Mouse (Mus musculus) cerebellum, adult (tissue): ENCODE data around the gene Mab21l2.

ENCODE experiments used
- ATAC-seq: cut with Nextera tagmentation; 2 replicates; pipeline ENCODE4 v1.9.2; 2017; ENCODE audit warnings: mild to moderate bottlenecking, moderate library complexity, mixed read lengths; ENCODE audit not compliant: insufficient number of reproducible peaks, low FRiP score, low TSS enrichment

Mab21l2 gene

GRCm38 (mm10) chr3:86541074-86541614 is 7.3 kb downstream of the Mab21l2 start:
- ATAC-seq: no peak

- no peak for ATAC-seq
Observed at GRCm38 (mm10) chr3:86539555-86540168, 8.8 kb downstream of the Mab21l2 start.

- ATAC-seq: no peak
Observed at GRCm38 (mm10) chr3:86538645-86539554, 9.5 kb downstream of the Mab21l2 start.

- no peak for ATAC-seq
Observed at GRCm38 (mm10) chr3:86536751-86537150, 11.7 kb downstream of the Mab21l2 start.

GRCm38 (mm10) chr3:86531531-86532269 is 16.7 kb downstream of the Mab21l2 start:
- no peak for ATAC-seq

- no peak for ATAC-seq
Observed at GRCm38 (mm10) chr3:86522880-86523505, 25.4 kb downstream of the Mab21l2 start.

GRCm38 (mm10) chr3:86518506-86519109 is 29.8 kb downstream of the Mab21l2 start:
- ATAC-seq: no peak

- ATAC-seq: no peak
Observed at GRCm38 (mm10) chr3:86500586-86500985, 47.8 kb downstream of the Mab21l2 start.
